Comparison of ENCODE assay signal across 16 mouse cellular contexts in genomic region chr16:44430021-44430420, GRCm38 (mm10). TPM values are rescaled to one million over a fixed set of nuclear protein-coding genes. Genes with fewer than 3 reads are reported as not detected.
DNase-seq lines count a peak whose midpoint lies in the region; ATAC-seq lines count a peak whose summit lies in the region.
"Had no signal": no experiment of that assay in that cellular context is flagged by ENCODE, and none has a peak within 500 bp of the region (broad histone marks: within the 10 kb centered on the region; RNA-seq: fewer than 3 reads in every experiment).

No protein-coding gene starts in this region.

- ATAC-seq in neural tube, embryonic 11.5 days (ENCODE audit: insufficient read depth, low FRiP score, low TSS enrichment) = peak; percentile 60; the same call in 1 of the 2 replicates
- ATAC-seq in forebrain, embryonic 16.5 days = peak; percentile 68
- ATAC-seq in midbrain, embryonic 13.5 days = peak; percentile 77
- ATAC-seq: inflammation-experienced regulatory T-cells, adult 6 months had no signal

- DNase-seq in neural tube, embryonic 11.5 days (ENCODE audit: low spot score) = peak; percentile 17
- no peak for DNase-seq in neural tube, embryonic 10.5 days (ENCODE audit: extremely low spot score, low spot score)
- DNase-seq in right cerebral cortex, postnatal 4 days = no peak
- DNase-seq in heart, adult 18-20 months = no peak
- DNase-seq in layer of hippocampus, adult 8-10 months (ENCODE audit: low spot score in 2 of 2) = no peak
- DNase-seq: cerebellum, postnatal 10 days; gastrocnemius, postnatal 14 days; kidney, postnatal 10 days; liver, embryonic 13.5 days; lung, postnatal 10 days; right cerebral cortex, postnatal 25 days had no signal

- no peak overlapping the region for H3K27ac ChIP-seq in neural tube, embryonic 11.5 days (ENCODE audit: low read depth, low read length)
- no peak overlapping the region for H3K27ac ChIP-seq in forebrain, embryonic 16.5 days (ENCODE audit: low read length)
- H3K27ac ChIP-seq in midbrain, embryonic 13.5 days = no peak overlapping the region
- H3K27ac ChIP-seq: embryonic facial prominence, embryonic 13.5 days; limb, embryonic 10.5 days; liver, embryonic 13.5 days had no signal

- WGBS in neural tube, embryonic 11.5 days = 60% methylated on average over 7 of the region's 7 CpGs
- 32% methylated on average over 7 of the region's 7 CpGs for WGBS in forebrain, embryonic 16.5 days
- 43% methylated on average over 7 of the region's 7 CpGs for WGBS in midbrain, embryonic 13.5 days

- H3K4me2 ChIP-seq in neural tube, embryonic 11.5 days (ENCODE audit: low read depth) = no peak overlapping the region
- 0 out of 2 replicates have a peak overlapping the region, but pooled peaks have one; percentile 10 for H3K4me2 ChIP-seq in forebrain, embryonic 16.5 days (ENCODE audit: low read length)
- peak overlapping the region; percentile 5; the same call in 1 of the 2 replicates for H3K4me2 ChIP-seq in midbrain, embryonic 13.5 days (replicated peaks)
- H3K4me2 ChIP-seq: embryonic facial prominence, embryonic 13.5 days; liver, embryonic 13.5 days had no signal

- H3K9ac ChIP-seq in neural tube, embryonic 11.5 days (ENCODE audit: low read length) = no peak overlapping the region
- H3K9ac ChIP-seq in forebrain, embryonic 16.5 days (replicated peaks; ENCODE audit: low read depth, low read length) = no peak overlapping the region
- H3K9ac ChIP-seq in midbrain, embryonic 13.5 days (replicated peaks) = no peak overlapping the region
- H3K9ac ChIP-seq: embryonic facial prominence, embryonic 13.5 days; liver, embryonic 13.5 days had no signal

- no peaks in the 10 kb centered on the region for H3K4me1 ChIP-seq in neural tube, embryonic 11.5 days (ENCODE audit: control insufficient read depth, insufficient read depth, low read length)
- H3K4me1 ChIP-seq in forebrain, embryonic 16.5 days (replicated peaks; ENCODE audit: control insufficient read depth, insufficient read depth, low read length) = no peaks in the 10 kb centered on the region
- 0 out of 2 replicates have a peak, but pooled peaks cover 5% of the 10 kb centered on the region for H3K4me1 ChIP-seq in midbrain, embryonic 13.5 days (replicated peaks)
- H3K4me1 ChIP-seq: embryonic facial prominence, embryonic 13.5 days; limb, embryonic 10.5 days; liver, embryonic 13.5 days had no signal

- H3K9me3 ChIP-seq in neural tube, embryonic 11.5 days (ENCODE audit: control insufficient read depth, low read length) = no peaks in the 10 kb centered on the region
- H3K9me3 ChIP-seq in forebrain, embryonic 16.5 days (ENCODE audit: control insufficient read depth, low read length) = no peaks in the 10 kb centered on the region
- no peaks in the 10 kb centered on the region for H3K9me3 ChIP-seq in midbrain, embryonic 13.5 days
- H3K9me3 ChIP-seq: embryonic facial prominence, embryonic 13.5 days; limb, embryonic 10.5 days; liver, embryonic 13.5 days had no signal

- no peaks in the 10 kb centered on the region for H3K27me3 ChIP-seq in neural tube, embryonic 11.5 days (ENCODE audit: control insufficient read depth, insufficient read depth, low read length)
- H3K27me3 ChIP-seq in forebrain, embryonic 16.5 days (replicated peaks; ENCODE audit: control insufficient read depth, insufficient read depth, low read length) = no peaks in the 10 kb centered on the region
- H3K27me3 ChIP-seq in midbrain, embryonic 13.5 days = no peaks in the 10 kb centered on the region
- H3K27me3 ChIP-seq: embryonic facial prominence, embryonic 13.5 days; liver, embryonic 13.5 days had no signal

- H3K4me3 ChIP-seq in neural tube, embryonic 11.5 days (ENCODE audit: low read depth, low read length) = no peak overlapping the region
- H3K4me3 ChIP-seq in forebrain, embryonic 16.5 days (replicated peaks; ENCODE audit: low read length) = 0 out of 2 replicates have a peak overlapping the region, but pooled peaks have one; percentile 2
- H3K4me3 ChIP-seq in midbrain, embryonic 13.5 days (replicated peaks) = no peak overlapping the region
- H3K4me3 ChIP-seq: embryonic facial prominence, embryonic 13.5 days; limb, embryonic 10.5 days; liver, embryonic 13.5 days had no signal

- no peaks in the 10 kb centered on the region for H3K36me3 ChIP-seq in neural tube, embryonic 11.5 days (ENCODE audit: control insufficient read depth, insufficient read depth, low read length)
- no peaks in the 10 kb centered on the region for H3K36me3 ChIP-seq in forebrain, embryonic 16.5 days (ENCODE audit: control insufficient read depth, insufficient read depth)
- H3K36me3 ChIP-seq in midbrain, embryonic 13.5 days = no peaks in the 10 kb centered on the region
- H3K36me3 ChIP-seq: embryonic facial prominence, embryonic 13.5 days; limb, embryonic 10.5 days; liver, embryonic 13.5 days had no signal

RNA-seq across cellular contexts. Expression of gene Cfap44, which starts 35.4 kb away (rescaled TPM):
- 0.44 and 0.95 TPM in 2 replicates for polyA plus RNA-seq in neural tube, embryonic 11.5 days (2014; fragmentation: Nextera tagmentation; extraction: Ambion mirVana)
- polyA plus RNA-seq in forebrain, embryonic 16.5 days (2015; fragmentation: Nextera tagmentation; extraction: Ambion mirVana) = 1.9 and 2.9 TPM in 2 replicates
- 2.9 and 4.2 TPM in 2 replicates for polyA plus RNA-seq in midbrain, embryonic 13.5 days (2015; fragmentation: Nextera tagmentation; extraction: Ambion mirVana)
- under 1 TPM in 1 of 2 experiments, not detected in 1; 0.59 TPM for total RNA-seq in heart, adult 18-20 months (2021)
- total RNA-seq in layer of hippocampus, adult 8-10 months (2022) = 10 to 100 TPM; 11.5 to 18.0 (median 17.3) TPM
- polyA plus RNA-seq: inflammation-experienced regulatory T-cells, adult 6 months had no signal
